Mouse (Mus musculus) ES-E14 (cell line): ENCODE measurements at regions not wholly inside any gene's neighbourhood (a gene's known extent, or its start where the extent isn't known, plus 50 kb on each side); places are given as distances from the start of the nearest gene placed in this dataset.

Experiments
- DNase-seq: peaks from one replicate; pipeline ENCODE4 v3.0.0-alpha.2; 2013; ENCODE audit warnings: low read depth, low spot score
- H3K27ac ChIP-seq: 2 replicates; pipeline ENCODE4 v1.5.1; 2012; ENCODE audit warnings: low read depth, mild to moderate bottlenecking, low read length, moderate library complexity, mixed read lengths; ENCODE audit not compliant: poor library complexity, insufficient read depth, severe bottlenecking
- H3K36me3 ChIP-seq: 2 replicates; pipeline ENCODE4 v1.6.1; 2012; ENCODE audit warnings: mild to moderate bottlenecking, low read length, moderate library complexity, mixed read lengths; ENCODE audit not compliant: control insufficient read depth, poor library complexity, insufficient read depth, severe bottlenecking
- H3K4me1 ChIP-seq, 2 experiments: fragments of 150-350 bp in 1 of 2; sonication (generic) in 1 of 2; 2 replicates each; pipeline ENCODE4 v1.6.1; 2012; ENCODE audit warnings: low read length in 2 of 2, mild to moderate bottlenecking in 1 of 2, mixed read lengths in 1 of 2; ENCODE audit not compliant: control insufficient read depth in 2 of 2, insufficient read depth in 2 of 2, poor library complexity in 1 of 2
- H3K4me3 ChIP-seq, 2 experiments: fragments of 150-350 bp in 1 of 2; sonication (generic) in 1 of 2; 2 replicates each; pipeline ENCODE4 v1.5.1; 2012; ENCODE audit warnings: low read length in 2 of 2, low read depth in 1 of 2, mild to moderate bottlenecking in 1 of 2, mixed read lengths in 1 of 2; ENCODE audit not compliant: insufficient read depth in 1 of 2, poor library complexity in 1 of 2, severe bottlenecking in 1 of 2
- H3K9ac ChIP-seq: 2 replicates; pipeline ENCODE4 v1.6.1; 2012; ENCODE audit warnings: low read depth, mild to moderate bottlenecking, low read length, mixed read lengths; ENCODE audit not compliant: poor library complexity, insufficient read depth, severe bottlenecking
- H3K9me3 ChIP-seq: fragments of 150-350 bp; sonication (generic); 2 replicates; pipeline ENCODE4 v1.6.1; 2012; ENCODE audit warnings: low read depth, mild to moderate bottlenecking, low read length; ENCODE audit not compliant: control insufficient read depth, insufficient read depth
- CHD2 ChIP-seq: IDR thresholded peaks from 2 replicates; pipeline ENCODE4 v1.6.1; 2014; ENCODE audit warnings: mild to moderate bottlenecking, low read depth, low read length, inconsistent platforms
- HCFC1 ChIP-seq: IDR thresholded peaks from 2 replicates; pipeline ENCODE4 v1.6.1; 2012; ENCODE audit warnings: low read length, inconsistent platforms, borderline replicate concordance; ENCODE audit not compliant: insufficient read depth
- MAFK ChIP-seq: IDR thresholded peaks from 2 replicates; pipeline ENCODE4 v1.6.1; 2014; ENCODE audit warnings: mild to moderate bottlenecking, low read depth, low read length, inconsistent platforms; ENCODE audit not compliant: insufficient read depth
- ZC3H11A ChIP-seq: IDR thresholded peaks from 2 replicates; pipeline ENCODE4 v1.6.1; 2012; ENCODE audit warnings: low read depth, mild to moderate bottlenecking, inconsistent platforms, low read length, borderline replicate concordance
- ZNF384 ChIP-seq: IDR thresholded peaks from 2 replicates; pipeline ENCODE4 v1.6.1; 2012; ENCODE audit warnings: low read depth, low read length, inconsistent platforms
- in situ Hi-C, 2 experiments: fragments of 600-800 bp; cut with MboI; formaldehyde crosslinking; loops; one replicate each; pipeline ENCODE4 v1.15.1; 2025; ENCODE audit warnings: low sequenced_read_pairs in 2 of 2, inconsistent platforms in 1 of 2; ENCODE audit not compliant: unreplicated experiment in 2 of 2

GRCm38 (mm10) chr10:17022216-17023158 lies 700.5 kb upstream of the Cited2 start:
- H3K4me1 ChIP-seq = no peaks in the 10 kb centered on the region
- TF ChIP-seq CHD2 = no peak
- no peak for TF ChIP-seq HCFC1
- TF ChIP-seq ZNF384 = no peak
- TF ChIP-seq MAFK = no peak
- no peak for TF ChIP-seq ZC3H11A
- no peaks in the 10 kb centered on the region for H3K36me3 ChIP-seq
- in situ Hi-C loops = no loop called here
- H3K9me3 ChIP-seq = no peaks in the 10 kb centered on the region
- H3K27ac ChIP-seq = no peak overlapping the region
- no peak overlapping the region for H3K4me3 ChIP-seq
- no peak overlapping the region for H3K9ac ChIP-seq
- DNase-seq = no peak

GRCm38 (mm10) chr10:17023571-17024293 lies 699.3 kb upstream of the Cited2 start:
- Histone ChIP-seq H3K9me3 (no peaks in the 10 kb centered on the region), H3K4me1 (no peaks in the 10 kb centered on the region), H3K9ac (no peak overlapping the region), H3K36me3 (no peaks in the 10 kb centered on the region), H3K4me3 (no peak overlapping the region), H3K27ac (no peak overlapping the region)
- no peak for DNase-seq
- in situ Hi-C loops = no loop called here
- TF ChIP-seq MAFK (no peak), HCFC1 (no peak), CHD2 (no peak), ZNF384 (no peak), ZC3H11A (no peak)

- in situ Hi-C loops = no loop called here
- no peak for DNase-seq
- Histone ChIP-seq H3K4me3 (no peak overlapping the region), H3K27ac (no peak overlapping the region), H3K9ac (no peak overlapping the region), H3K9me3 (no peaks in the 10 kb centered on the region), H3K4me1 (no peaks in the 10 kb centered on the region), H3K36me3 (no peaks in the 10 kb centered on the region)
- TF ChIP-seq CHD2 = no peak
Measured at GRCm38 (mm10) chr10:17024294-17024665, 698.7 kb upstream of the Cited2 start.

GRCm38 (mm10) chr10:17034892-17035775 lies 687.9 kb upstream of the Cited2 start:
- H3K4me1 ChIP-seq = no peaks in the 10 kb centered on the region
- H3K9me3 ChIP-seq = no peaks in the 10 kb centered on the region
- H3K36me3 ChIP-seq = no peaks in the 10 kb centered on the region
- H3K9ac ChIP-seq = no peak overlapping the region
- H3K4me3 ChIP-seq = no peak overlapping the region
- in situ Hi-C loops = no loop called here
- no peak for DNase-seq
- TF ChIP-seq MAFK = no peak
- no peak for TF ChIP-seq CHD2
- no peak for TF ChIP-seq HCFC1
- TF ChIP-seq ZC3H11A = no peak
- no peak for TF ChIP-seq ZNF384
- no peak overlapping the region for H3K27ac ChIP-seq
